Mouse (Mus musculus): Measurements from ENCODE around the gene Ttc21a.
A peak's percentile ranks its signal among the peaks of the same experiment; 100 is the strongest.
"Not testable (repeated sequence)": the region's sequence is repeated elsewhere in the genome, so short reads cannot be mapped to it uniquely, and the experiment has no call there.

The Ttc21a gene

DNA sequence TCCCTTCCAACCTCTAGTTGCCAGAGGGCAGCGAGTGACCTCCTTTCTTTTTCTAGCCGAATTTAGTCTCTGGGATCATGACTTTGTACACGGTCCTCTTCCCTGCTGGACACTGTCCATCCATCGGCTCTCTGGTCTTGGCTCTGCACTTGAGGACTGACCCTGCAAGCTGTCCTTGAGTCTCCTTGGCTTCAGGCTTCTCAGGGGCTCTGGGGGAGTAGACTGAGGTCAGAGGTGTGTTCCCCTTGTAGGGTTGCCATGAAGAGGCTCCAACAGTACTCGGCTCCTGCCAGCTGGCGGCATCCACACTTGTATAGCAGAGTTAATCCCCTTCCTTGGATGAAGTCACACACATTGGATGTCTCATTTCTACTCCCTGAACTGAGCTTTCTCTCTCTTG, 62.2 kb downstream of the Ttc21a start:
- no peak for DNase-seq (ENCODE audit: low read depth)

- DNase-seq (ENCODE audit: low read depth) = no peak
These were observed 63.4 kb downstream of the Ttc21a start for GRCm38 (mm10) chr9:120000761-120001160.

DNA sequence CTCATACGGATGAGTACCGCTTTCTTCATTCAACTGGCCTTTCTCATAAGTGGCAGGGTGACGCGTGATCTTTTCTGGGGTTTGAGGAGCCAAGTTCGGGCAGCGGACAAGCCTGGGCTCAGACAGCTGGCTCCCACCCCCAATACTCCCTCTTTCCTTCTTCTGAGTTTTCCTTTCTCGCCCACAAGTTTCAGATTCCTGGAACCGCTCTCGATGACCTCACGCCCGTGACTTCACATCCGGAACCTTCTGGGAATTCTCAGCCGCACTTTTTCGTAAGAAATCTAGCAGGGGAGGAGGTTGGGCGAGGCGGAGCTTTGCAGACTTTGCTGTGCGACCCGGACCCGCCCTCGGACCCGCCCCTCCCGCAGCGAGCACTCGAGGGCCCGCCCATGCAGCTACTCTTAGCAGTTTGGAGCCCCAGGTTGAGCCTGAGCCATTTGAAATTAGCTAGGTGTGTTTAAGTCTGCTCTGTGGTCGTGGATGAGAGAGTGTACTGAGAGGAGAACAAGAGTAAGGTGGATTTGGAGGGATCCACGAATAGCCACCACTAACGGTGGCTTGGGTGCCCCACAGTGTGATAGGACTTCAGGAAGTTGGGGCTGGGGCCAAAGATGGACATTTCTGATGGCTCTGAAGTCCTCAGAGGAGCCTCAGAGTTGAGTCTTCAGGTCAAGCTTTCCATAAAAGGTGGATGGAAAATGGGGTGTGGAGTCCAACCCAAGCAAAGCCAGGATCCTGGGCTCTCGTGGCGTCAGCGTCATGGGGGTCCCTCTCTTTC, 64.7 kb downstream of the Ttc21a start:
- peak; percentile 78 for DNase-seq (ENCODE audit: low read depth)

DNA sequence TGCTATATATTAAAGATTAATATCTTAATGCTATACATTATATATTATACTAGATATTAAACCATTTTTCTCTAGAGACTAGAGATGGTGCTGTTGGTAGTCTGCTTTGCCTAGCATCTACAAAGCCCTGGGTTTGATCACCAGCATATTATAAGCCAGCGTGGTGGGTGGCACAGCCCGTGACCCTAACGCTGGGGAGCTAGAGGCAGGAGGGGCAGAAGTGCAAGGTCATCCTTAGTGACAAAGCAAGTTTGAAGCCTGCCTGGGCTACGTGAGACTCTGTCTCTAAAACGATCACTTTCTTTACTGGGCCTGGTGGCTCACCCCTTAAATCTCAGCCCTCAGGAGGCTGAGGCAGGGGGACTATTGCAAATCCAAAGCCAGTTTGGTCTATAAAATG, 65.5 kb downstream of the Ttc21a start:
- no peak for DNase-seq (ENCODE audit: low read depth)

DNA sequence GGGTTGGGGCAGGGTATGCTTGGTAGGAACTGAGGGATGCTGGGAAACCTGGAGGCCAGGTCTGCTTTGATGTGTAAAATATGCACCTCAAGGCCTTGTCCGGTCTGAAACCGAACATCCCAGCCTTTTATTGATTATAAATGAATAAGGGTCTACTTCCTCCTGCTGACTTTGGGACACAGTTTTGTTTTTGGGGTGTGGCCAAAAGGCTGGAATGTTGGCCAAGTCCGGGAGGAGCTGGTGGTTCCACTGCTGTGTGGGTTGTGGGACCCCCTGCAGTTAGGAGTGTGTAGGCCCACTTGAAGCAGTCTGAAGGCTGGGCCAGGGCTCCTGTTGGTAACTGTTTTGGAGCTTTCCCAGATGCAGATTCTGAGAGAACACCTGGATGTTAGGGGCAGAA, 68.5 kb downstream of the Ttc21a start:
- no peak for DNase-seq (ENCODE audit: low read depth)

DNA sequence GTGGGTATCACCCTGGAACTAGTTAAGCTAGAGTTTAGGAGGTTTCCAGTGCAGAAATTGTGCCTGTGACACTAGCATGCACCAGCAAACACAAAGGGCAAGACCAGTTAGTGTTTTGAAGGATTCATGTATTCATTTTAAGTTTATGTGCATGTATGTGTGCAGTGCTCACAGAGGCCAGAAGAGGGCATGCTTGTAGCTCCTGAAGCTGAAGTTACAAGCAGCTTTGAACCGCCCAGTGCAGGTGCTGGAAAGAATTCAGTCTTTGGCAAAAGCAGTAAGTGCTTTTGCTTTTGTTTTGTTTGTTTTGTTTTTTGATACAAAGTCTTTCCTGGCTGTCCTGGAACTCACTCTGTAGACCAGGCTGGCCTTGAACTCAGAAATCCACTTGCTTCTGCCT, 70.4 kb downstream of the Ttc21a start:
- peak; percentile 17 for DNase-seq (ENCODE audit: low read depth)

- DNase-seq (ENCODE audit: low read depth) = no peak
These were observed 71.9 kb downstream of the Ttc21a start for GRCm38 (mm10) chr9:120009226-120009841.

DNA sequence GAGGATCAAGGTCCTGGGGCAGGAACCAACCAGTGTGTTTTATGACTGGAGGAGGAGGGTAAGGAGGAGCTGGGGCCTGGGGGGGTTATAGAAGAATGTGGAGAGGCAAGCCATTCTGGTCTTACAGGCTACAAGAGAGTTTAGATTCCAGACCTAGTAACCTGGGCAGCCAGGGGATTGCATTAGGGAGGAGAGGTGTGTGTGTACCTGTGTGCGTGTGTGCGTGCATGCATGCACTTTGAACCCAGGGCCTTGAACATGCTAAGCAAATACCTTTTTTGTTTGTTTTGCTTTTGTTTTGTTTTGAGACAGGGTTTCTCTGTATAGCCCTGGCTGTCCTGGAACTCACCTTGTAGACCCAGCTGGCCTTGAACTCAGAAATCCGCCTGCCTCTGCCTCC, 72.5 kb downstream of the Ttc21a start:
- no peak for DNase-seq (ENCODE audit: low read depth)

DNA sequence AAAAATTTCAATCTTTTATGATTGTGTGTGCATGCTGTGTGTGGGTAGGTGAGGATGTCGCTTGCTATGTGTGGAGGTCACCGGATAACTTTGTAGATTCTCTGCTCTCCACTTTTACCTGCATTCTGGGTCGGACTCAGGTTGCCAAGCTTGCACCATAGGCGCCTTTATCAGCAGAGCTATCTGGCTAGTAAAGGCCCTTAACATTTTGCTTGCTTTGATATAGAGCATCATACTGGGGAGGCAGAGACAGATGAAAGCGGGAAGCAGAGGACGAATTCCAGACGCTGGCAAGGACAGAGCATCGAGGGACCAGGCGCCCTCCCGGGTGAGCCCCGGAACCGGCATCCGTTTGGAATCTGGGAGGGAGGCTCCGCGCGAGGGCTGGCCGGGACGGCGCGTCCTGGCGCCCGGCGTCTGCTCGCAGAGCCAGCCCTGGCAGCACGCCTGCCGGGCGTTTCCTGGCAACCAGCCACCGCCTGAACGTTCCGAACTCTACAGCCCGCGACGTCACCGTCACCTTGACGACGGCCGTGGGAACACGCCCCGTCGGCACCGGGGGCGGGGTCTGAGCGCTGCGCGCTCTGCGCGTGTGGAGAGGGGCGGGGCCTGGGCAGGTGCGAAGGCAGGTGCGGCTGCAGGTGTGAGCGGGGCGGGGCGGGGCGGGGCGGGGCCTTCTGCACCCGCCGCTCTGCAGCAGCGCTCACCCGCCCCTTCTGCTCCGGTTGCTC, 73.5 kb downstream of the Ttc21a start:
- DNase-seq (ENCODE audit: low read depth) = peak; percentile 86

DNA sequence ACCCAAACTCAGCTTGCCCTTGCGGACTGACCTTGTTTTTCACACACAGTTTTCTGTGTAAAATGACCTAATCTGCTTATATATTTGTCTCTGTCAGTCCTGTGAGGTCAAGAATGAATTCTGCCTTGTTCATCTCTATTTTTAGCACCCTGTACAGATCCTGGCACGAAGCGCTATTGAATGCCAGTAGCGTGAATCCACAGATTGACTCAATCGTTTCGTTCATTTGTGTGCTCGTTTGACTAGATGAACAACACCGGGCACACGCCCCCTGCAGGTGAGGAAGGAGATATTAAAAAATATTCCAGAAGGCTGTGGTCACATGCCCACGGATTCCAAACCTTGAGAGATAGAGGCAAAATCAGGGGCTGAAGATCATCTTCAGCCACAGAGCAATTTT, 74.1 kb downstream of the Ttc21a start:
- DNase-seq (ENCODE audit: low read depth) = peak; percentile 82

- DNase-seq (ENCODE audit: low read depth) = not testable (repeated sequence)
These were observed 74.8 kb downstream of the Ttc21a start for GRCm38 (mm10) chr9:120012161-120012560.

DNA sequence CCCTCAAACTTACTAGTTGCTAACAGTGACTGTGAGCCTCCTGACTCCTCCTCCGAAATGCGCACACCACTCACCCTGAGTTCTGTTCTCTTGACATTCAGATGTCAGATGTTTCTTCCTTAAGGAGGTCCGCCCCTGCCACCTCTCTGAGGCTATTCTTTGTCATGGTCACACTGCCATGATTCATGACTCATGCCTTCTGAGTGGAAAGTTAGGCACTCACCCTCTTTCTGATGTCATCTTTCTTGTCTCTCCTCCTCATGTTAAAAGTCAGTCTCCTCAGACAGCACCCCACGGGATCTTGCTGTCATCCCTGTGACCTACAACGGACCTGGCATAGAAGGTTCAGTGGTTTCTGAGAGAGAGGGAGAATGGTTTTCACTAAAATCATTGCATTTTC, 75.4 kb downstream of the Ttc21a start:
- peak; percentile 68 for DNase-seq (ENCODE audit: low read depth)

GRCm38 (mm10) chr9:120013251-120013820, 75.9 kb downstream of the Ttc21a start:
- no peak for DNase-seq (ENCODE audit: low read depth)

DNA sequence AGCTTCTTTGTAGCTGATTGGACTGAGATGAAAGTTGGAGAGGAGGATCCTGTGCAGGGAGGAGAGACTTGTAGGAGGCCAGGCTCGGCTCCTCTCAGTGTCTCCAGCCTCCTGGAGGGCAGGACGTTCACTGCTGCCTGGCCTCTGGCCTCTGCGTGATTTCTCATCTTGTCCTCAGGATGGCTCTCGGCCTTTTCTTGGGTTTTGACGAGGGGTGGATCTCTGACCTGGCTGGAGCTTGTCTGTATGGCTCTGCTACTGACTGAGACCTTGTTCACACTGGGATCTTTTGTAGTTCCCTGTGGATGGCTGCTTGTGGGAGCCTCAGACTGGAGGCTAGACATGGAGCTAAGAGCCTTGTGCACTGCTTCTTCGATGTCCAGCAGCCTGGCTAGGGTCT, 77.4 kb downstream of the Ttc21a start:
- DNase-seq (ENCODE audit: low read depth) = no peak

DNA sequence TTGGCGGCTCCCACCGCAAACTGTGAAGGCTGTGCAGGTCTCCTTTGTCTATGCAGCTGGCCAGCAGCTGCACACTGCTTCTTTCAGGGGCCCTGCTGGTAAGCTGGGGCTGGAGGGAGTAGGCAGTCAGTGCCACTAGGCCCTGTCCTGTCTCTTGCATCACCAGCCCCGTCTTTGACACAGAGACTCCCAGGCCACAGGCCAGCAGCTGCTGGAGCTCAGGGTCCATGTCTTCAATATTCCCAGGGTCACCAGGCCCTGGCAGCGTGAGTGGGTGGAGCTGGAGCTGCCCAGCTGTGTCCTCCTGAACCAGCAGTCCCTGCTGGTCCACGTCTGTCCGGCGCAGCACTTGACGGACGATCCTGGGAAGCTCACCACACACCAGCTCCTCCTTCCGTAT, 79.5 kb downstream of the Ttc21a start:
- no peak for DNase-seq (ENCODE audit: low read depth)
